Mouse (Mus musculus) erythroid progenitor cell, adult 5-6 weeks (primary cell): Measurements from ENCODE around the gene Pdgfb. TPM values are rescaled to one million over a fixed set of nuclear protein-coding genes. Genes with fewer than 3 reads are reported as not detected.

Source experiments
- ATAC-seq: replicated peaks from 2 replicates; pipeline ENCODE4 v1.8.0; 2016; ENCODE audit warnings: moderate number of reproducible peaks, mild to moderate bottlenecking, moderate TSS enrichment, inconsistent platforms; ENCODE audit not compliant: poor library complexity, low FRiP score, severe bottlenecking
- total RNA-seq, 2 experiments: library from RNA; stranded (forward) in 1 of 2; stranded (reverse) in 1 of 2; fragments of 150-400 nt in 1 of 2; fragments of 186-747, 209-891 nt in 1 of 2; gene quantifications; 2 replicates each; pipeline versions ENCODE4 v1.2.3 to v1.2.4; 2015 to 2017; ENCODE audit warnings: low replicate concordance in 2 of 2

Pdgfb gene
- total RNA-seq, 2 experiments from 2014 or later: 1.3 to 1.6 TPM

DNA sequence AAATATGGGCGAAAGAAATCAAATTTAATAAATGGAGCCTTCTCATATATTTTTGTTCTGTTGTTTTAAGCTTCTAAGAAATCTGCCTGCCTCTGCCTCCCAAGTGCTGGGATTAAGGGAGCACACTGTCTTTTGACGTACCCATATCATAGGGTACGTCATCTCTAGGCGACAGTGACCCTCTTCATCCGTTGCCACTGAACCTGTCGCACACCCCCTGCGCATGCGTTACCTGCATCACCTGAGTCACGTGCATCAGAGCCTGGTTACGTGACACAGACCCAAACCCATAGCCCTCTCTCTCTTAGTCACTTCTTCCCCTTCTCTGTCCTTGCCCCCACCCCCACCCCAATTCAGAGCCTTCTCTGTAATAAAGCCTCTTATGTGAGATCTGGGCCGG is 42.6 kb downstream of the Pdgfb start:
- ATAC-seq: no peak

DNA sequence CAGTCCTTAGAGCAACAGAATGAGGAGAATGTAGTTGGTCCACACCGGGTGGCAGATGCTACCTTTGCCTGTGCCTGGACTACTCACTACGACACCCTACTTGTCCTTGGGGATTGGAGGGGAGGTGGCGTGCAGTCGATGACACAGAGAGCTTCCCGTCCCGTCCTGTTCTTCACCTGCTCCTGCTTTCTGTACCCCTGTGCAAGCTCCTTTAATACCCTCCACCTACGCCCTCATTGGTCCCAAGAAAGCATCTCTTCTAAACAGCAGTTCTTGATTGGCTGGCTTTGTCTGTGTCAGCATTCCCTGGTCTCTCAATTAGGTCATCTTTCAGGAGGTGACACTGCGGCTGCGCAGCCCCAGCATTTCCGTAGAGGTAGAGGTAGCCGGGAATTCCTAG is 43.8 kb downstream of the Pdgfb start, which contains the start of gene Cbx7:
Gene Cbx7 (minus strand): TSS at position 180 of the 400 bp plus-strand sequence.
- no peak for ATAC-seq

- no peak for ATAC-seq
Observed at GRCm38 (mm10) chr15:79970491-79970890, 44.3 kb downstream of the Pdgfb start.

- no peak for ATAC-seq
Observed at GRCm38 (mm10) chr15:79967346-79967745, 47.4 kb downstream of the Pdgfb start.

GRCm38 (mm10) chr15:79964376-79964775 is 50.4 kb downstream of the Pdgfb start:
- ATAC-seq: no peak

- ATAC-seq: no peak
Observed at GRCm38 (mm10) chr15:79962661-79963060, 52.1 kb downstream of the Pdgfb start.

DNA sequence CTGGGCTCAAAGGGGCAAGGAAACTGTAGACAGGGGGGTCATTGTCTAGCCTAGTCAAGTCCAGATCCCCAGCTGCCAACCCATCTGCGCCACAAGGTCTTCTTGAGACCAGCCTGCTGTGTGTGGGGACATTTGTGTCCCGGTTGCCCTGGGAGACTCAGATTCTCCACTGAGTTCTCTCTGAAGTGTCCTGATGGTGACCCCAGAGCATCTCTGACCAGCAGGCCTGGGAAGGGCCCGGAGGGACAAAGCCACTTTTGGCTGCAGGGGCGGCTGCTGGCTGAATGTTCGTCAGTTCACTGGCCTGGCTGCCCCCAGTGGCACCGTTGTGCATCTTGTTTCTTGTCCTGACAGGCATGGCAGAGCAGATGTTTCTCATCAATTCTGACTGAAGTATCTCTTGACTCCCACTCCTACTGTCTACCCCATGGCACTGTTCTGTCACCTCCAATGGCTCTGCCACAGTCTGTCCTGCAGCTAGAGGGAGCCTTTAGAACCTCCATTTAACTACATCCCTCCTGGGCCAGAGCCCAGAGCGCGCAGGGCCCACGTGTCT is 53.3 kb downstream of the Pdgfb start:
- ATAC-seq: no peak

- no peak for ATAC-seq
Observed at GRCm38 (mm10) chr15:79958418-79958817, 56.4 kb downstream of the Pdgfb start.

DNA sequence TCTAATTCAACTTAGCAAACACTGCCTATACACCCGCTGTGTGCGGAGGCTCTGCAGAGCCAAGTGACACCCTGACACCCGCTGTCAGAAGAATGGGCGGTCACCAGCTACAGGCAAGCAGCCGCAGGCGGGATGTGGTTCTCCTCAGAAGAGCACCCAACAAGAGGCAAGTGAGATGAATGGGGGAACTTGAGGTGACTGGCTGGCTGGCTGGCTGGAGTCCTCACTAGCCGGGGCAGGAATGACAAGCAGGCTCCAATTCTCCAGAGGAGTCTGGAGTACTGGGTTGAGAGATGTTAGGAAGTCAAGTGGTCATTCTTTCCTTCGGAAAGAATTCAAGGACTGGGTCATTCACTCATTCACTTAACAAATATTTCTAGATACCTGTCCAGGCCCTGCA is 58.2 kb downstream of the Pdgfb start:
- no peak for ATAC-seq

DNA sequence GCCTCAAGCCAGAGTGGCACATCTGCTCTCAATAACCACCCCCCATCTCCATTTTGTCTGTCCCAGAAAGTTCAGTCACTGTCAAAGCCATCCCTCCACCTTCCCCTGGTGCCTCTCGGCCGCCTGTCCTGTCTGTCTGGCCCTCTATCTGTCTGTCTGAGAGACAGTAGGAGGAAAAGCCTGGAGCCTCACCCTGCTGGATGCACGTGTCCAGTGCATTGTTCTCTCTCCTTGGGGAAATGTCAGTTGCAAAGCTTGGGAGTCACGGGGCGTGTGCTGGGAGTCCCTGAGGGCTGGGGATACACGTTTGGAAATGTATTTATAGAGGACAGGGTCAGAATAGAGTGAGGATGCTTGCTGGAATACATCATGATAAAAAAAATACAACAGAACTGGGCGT is 61.3 kb downstream of the Pdgfb start:
- no peak for ATAC-seq

GRCm38 (mm10) chr15:79952504-79953231 is 62.1 kb downstream of the Pdgfb start:
- ATAC-seq: no peak

DNA sequence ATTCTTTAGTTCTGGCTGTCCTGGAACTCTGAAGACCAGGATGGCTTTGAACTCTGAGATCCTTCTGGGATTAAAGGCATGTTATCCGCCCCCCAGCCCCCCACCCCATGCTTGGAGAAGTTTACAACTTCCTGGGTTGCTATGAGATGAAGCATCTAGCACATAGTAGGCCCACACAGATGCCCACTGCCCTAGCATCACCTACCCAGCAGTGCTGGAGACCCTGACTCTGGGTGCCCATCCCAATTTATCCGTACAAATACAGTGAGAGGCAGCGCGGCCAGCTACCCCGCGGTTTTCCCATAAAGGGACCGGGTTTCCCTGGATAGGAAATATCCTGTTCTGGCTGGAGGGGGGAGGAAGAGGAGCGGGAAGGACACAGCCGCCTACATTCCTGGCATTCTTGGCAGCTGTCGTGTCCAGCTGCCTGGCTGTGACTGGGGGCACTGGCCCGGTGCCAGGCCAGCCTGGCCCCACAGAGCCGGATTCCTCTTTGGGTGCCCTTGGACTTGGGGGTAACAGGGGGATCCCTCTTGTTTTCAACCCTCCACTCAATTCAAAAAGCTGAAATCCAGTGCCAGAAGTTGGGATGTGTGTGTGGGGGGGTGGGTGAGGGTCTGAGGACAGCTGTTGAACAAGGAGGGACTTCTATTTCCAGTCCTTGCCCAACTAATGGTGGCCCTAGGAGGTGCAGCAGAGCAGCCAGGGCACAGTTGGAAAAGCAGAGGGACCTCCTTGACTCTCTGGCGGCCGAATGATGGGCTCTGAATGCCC is 62.9 kb downstream of the Pdgfb start:
- ATAC-seq: no peak

DNA sequence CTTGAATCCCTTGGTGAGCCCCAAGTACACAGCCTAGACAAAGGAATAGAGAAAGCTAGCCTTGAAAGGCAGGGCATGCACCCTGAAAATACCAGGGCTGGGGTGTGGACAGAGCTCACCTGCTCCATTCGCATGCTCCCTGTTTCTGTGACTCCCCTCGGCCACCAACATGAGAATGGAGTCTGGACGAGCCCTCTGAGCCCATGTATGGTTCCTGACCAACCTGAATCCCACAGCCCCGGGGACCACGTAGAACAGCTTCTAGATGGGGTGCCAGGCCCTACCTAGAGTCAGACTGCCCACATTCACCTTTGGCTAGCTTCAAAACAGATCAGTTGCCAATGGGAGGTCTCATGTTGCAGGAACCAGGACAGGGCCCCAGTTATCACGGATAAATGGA is 63.6 kb downstream of the Pdgfb start:
- ATAC-seq: no peak

DNA sequence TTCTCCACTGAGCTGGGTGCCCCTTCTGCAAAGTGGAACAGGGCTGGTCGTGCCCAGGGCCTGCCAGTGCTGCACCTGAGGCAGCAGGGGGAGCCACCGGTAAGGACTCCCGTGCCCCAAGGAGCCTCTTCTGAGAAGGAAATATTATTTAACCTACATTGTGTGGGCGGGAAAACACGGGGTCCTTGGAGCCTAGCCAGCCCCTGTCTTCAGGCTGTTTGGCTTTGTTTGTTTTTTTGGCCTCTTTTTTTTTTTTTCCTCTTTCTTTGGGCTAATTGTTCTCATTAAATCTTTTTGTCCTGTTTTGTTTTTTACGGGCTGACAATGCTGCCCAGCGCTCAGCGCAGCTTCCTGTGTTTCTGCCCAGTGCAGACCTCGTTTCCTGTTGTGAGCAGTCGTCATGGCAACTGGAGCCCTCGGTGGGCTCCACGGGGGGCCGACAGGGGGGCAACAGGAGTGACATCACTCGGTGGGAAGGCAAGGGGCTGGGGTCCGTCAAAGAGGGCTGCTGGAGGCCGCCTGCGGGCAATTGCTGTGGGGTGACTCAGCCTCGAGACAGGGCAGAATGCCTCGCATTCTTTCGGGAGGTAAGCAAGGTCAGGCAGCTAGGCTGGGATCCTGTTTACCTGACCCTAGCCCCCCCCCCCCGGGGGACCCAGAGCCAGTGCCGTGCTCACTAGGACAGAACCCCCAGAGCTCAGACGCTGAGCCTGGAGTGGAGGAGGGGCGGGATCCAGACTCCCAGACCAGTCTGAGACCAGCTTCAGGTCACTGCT is 64.3 kb downstream of the Pdgfb start:
- no peak for ATAC-seq

- ATAC-seq: no peak
Observed at GRCm38 (mm10) chr15:79947681-79948080, 67.1 kb downstream of the Pdgfb start.

GRCm38 (mm10) chr15:79946790-79947189 is 68.0 kb downstream of the Pdgfb start:
- ATAC-seq: peak; percentile 36

- peak; percentile 77 for ATAC-seq
Observed at GRCm38 (mm10) chr15:79946022-79946421, 68.8 kb downstream of the Pdgfb start.
